Mouse (Mus musculus) ES-Bruce4 (cell line): ENCODE measurements around the gene Sncb.

ENCODE experiments used
- CTCF ChIP-seq: IDR thresholded peaks from one replicate; pipeline ENCODE4 v1.8.1; 2011; ENCODE audit warnings: low read depth, low read length
- EP300 ChIP-seq: IDR thresholded peaks from 2 replicates; pipeline ENCODE4 v1.6.1; 2011; ENCODE audit warnings: low read depth, low read length; ENCODE audit not compliant: insufficient read depth

- TF ChIP-seq CTCF (no peak), EP300 (no peak)
Measured at GRCm38 (mm10) chr13:54756156-54756712, 10.2 kb downstream of the Sncb start.
